Mouse (Mus musculus) liver, embryonic 12.5 days (tissue): ENCODE measurements around the gene R3hdm1. TPM values are rescaled to one million over a fixed set of nuclear protein-coding genes. Genes with fewer than 3 reads are reported as not detected.
"Not testable (repeated sequence)": the region's sequence is repeated elsewhere in the genome, so short reads cannot be mapped to it uniquely, and the experiment has no call there.

ENCODE experiments used
- ATAC-seq: fragments of 200-750 bp; cut with Nextera tagmentation; 2 replicates; pipeline ENCODE4 v1.8.0; 2017; ENCODE audit warnings: moderate number of reproducible peaks, mild to moderate bottlenecking, moderate library complexity
- H3K27ac ChIP-seq: fragments of 300-500 bp; sonication (generic); 2 replicates; pipeline ENCODE4 v1.5.1; 2016; ENCODE audit warnings: mild to moderate bottlenecking
- H3K27me3 ChIP-seq: fragments of 300-500 bp; sonication (generic); replicated peaks from 2 replicates; pipeline ENCODE4 v1.6.1; 2016; ENCODE audit warnings: mild to moderate bottlenecking, moderate library complexity
- H3K36me3 ChIP-seq: fragments of 300-500 bp; sonication (generic); 2 replicates; pipeline ENCODE4 v1.6.1; 2016; ENCODE audit warnings: mild to moderate bottlenecking, moderate library complexity
- H3K4me1 ChIP-seq: fragments of 300-500 bp; sonication (generic); 2 replicates; pipeline ENCODE4 v1.6.1; 2016
- H3K4me2 ChIP-seq: fragments of 300-500 bp; sonication (generic); 2 replicates; pipeline ENCODE4 v1.6.1; 2016; ENCODE audit warnings: mild to moderate bottlenecking, moderate library complexity
- H3K4me3 ChIP-seq: fragments of 300-500 bp; sonication (generic); 2 replicates; pipeline ENCODE4 v1.5.1; 2016; ENCODE audit warnings: mild to moderate bottlenecking, moderate library complexity
- H3K9ac ChIP-seq: fragments of 300-500 bp; sonication (generic); 2 replicates; pipeline ENCODE4 v1.6.1; 2016; ENCODE audit warnings: mild to moderate bottlenecking, moderate library complexity
- H3K9me3 ChIP-seq: fragments of 300-500 bp; sonication (generic); replicated peaks from 2 replicates; pipeline ENCODE4 v1.6.1; 2016; ENCODE audit warnings: mild to moderate bottlenecking, moderate library complexity
- WGBS: fragments of 180-500 bp; shearing (Covaris S2); methylation state at CpG from one replicate; pipeline ENCODE4 v1.1.7; 2016; ENCODE audit not compliant: insufficient replicate concordance; 5-methylcytosine and 5-hydroxymethylcytosine counted together
- microRNA counts: library from miRNA; unstranded; fragments of <30 nt; microRNA quantifications from one replicate; lab custom pipeline; 2017
- microRNA-seq: library from miRNA; unstranded; fragments of <30 nt; microRNA quantifications from one replicate; pipeline ENCODE4, GENCODE M21; 2017
- polyA plus RNA-seq: library from polyadenylated mRNA; unstranded; fragments of >200 nt; fragmentation: Nextera tagmentation; extraction: Ambion mirVana; gene quantifications from 2 replicates; pipeline ENCODE4 v1.2.1, GENCODE M21; 2016

R3hdm1 gene
- polyA plus RNA-seq, 1 experiment from 2014 or later, result 48.7 TPM

DNA sequence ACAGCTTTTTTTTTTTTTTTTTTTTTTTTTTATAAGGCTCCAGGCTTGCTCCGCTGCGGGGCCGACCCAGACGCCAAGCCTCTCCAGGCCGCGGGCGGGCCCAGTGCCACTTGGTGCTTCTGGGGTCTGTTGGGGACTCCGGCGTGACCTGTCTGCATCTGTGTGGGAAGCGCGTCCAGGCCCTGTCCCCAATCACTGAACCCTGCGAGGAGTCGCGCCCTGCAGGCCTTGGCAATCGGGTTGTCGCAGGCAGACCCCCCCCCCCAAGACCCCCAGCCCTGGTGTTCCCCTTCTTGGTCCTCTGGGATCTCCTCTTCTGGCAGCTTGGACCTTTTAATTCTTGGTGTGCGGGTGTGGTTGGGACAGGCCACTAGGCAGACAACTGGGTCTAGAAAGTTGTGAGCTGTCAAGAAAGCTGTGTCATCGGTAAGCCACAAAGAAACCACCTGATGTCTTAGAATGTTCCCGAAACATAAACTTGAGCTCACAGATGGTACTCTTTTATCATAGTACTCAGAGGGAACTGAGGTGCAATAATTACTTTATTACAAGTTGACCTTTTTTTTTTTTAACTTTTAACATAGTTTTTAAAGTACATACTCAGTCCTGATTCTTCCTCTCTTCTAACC is 141.7 kb downstream of the R3hdm1 start:
- H3K4me3 ChIP-seq, result peak overlapping the region; percentile 77
- ATAC-seq, result peak; percentile 61
- WGBS, result under 1% methylated on average over 19 of the region's 19 CpGs
- H3K36me3 ChIP-seq, result peaks cover 11% of the 10 kb centered on the region; the same call in 1 of the 2 replicates
- H3K4me2 ChIP-seq, result peak overlapping the region; percentile 94
- peak overlapping the region; percentile 89 for H3K27ac ChIP-seq
- H3K4me1 ChIP-seq, result peaks cover 24% of the 10 kb centered on the region
- peak overlapping the region; percentile 85 for H3K9ac ChIP-seq
- no peaks in the 10 kb centered on the region for H3K27me3 ChIP-seq
- H3K9me3 ChIP-seq, result no peaks in the 10 kb centered on the region

DNA sequence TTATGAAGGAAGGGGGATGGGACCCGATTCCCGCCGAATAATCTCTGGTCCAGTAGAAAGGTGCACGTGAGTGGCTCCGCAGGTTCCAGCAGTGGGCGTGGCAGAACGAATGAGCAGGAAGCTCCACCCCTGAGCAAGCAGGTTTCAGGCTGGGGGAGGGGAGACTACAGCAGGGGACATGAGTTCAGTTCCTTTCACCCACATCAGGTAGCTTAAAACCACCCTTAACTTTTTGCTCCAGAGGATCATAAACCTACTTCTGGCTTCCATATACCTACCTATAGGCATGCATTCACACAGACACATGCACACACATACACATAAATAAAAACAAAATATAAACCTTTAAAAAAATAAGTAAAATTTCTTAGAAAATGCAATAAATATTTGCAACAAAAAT is 164.0 kb downstream of the R3hdm1 start:
- H3K9ac ChIP-seq, H3K27me3 ChIP-seq, H3K9me3 ChIP-seq, ATAC-seq, H3K4me2 ChIP-seq, H3K4me3 ChIP-seq, H3K4me1 ChIP-seq, H3K27ac ChIP-seq: not testable (repeated sequence)
- 70% methylated on average over 7 of the region's 7 CpGs for WGBS
- H3K36me3 ChIP-seq, result peaks cover 93% of the 10 kb centered on the region

DNA sequence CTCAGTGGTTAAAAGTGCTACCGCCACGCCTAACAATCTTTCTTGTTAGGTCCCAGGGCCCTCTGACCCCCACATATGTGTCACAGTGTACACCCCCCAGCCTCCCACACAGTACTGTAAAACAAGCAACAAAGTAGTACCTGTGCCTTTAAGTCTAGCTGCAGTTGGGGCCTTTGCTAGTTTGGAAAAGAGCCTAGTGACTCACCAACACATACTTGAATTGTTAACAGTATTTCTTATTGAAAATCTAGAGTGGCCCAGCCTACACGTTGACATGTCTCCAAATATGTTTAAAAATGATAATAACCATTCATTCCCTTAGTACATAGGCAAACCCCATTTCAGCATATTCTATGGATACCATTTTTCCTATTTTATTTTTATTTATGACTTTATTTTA is 167.6 kb downstream of the R3hdm1 start:
- Histone ChIP-seq H3K36me3 (peaks cover 92% of the 10 kb centered on the region), H3K27ac (no peak overlapping the region), H3K4me2 (no peak overlapping the region), H3K9ac (no peak overlapping the region), H3K4me1 (peaks cover 3% of the 10 kb centered on the region), H3K9me3 (no peaks in the 10 kb centered on the region), H3K4me3 (no peak overlapping the region), H3K27me3 (no peaks in the 10 kb centered on the region)
- no peak for ATAC-seq
- 86% methylated on average over 3 of the region's 3 CpGs for WGBS

DNA sequence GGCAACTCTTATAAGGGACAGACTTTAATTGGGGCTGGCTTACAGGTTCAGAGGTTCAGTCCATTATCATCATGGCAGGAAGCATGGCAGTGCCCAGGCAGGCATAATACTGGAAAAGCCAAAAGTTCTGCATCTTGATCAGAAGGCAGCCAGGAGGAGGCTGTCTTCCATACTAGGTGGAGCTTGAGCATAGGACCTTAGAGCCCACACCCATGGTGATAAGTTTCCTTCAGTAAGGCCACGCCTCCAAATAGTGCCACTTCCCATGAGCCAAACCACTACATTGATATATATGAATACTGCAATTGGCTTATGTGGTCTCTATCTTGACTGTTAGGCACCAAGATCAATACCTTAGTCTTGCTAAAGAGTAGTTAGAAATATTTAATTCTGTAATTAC is 172.8 kb downstream of the R3hdm1 start:
- Histone ChIP-seq H3K9ac (no peak overlapping the region), H3K4me1 (peaks cover 6% of the 10 kb centered on the region), H3K27ac (no peak overlapping the region), H3K36me3 (peaks cover 93% of the 10 kb centered on the region), H3K9me3 (no peaks in the 10 kb centered on the region), H3K27me3 (no peaks in the 10 kb centered on the region), H3K4me2 (no peak overlapping the region), H3K4me3 (no peak overlapping the region)
- ATAC-seq, result peak; percentile 68
- WGBS, result 65% methylated on average over 1 of the region's 1 CpGs

DNA sequence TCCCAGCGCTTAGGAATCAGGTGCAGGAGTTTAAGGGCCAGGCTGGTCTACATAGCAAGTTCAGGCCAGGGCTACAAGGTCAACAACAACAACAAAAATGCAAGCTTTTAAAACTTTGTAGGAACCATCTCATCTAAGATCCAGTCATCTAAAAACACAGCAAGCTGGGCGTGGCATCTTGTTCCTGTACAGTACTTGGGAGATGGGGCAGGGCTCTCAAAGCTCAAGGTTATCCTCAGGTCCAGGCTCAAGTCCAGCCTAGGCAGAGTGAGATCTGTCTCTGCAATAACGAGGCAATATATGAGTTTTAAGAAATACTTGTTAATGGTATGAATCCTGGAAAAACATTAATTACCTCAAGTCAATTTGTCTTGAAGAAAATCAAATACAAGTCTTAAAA is 175.5 kb downstream of the R3hdm1 start:
- no peaks in the 10 kb centered on the region for H3K27me3 ChIP-seq
- peaks cover 6% of the 10 kb centered on the region for H3K4me1 ChIP-seq
- 85% methylated on average over 3 of the region's 3 CpGs for WGBS
- H3K4me2 ChIP-seq, result no peak overlapping the region
- H3K4me3 ChIP-seq, result no peak overlapping the region
- H3K9ac ChIP-seq, result no peak overlapping the region
- no peaks in the 10 kb centered on the region for H3K9me3 ChIP-seq
- ATAC-seq, result no peak
- no peak overlapping the region for H3K27ac ChIP-seq
- peaks cover 75% of the 10 kb centered on the region for H3K36me3 ChIP-seq

DNA sequence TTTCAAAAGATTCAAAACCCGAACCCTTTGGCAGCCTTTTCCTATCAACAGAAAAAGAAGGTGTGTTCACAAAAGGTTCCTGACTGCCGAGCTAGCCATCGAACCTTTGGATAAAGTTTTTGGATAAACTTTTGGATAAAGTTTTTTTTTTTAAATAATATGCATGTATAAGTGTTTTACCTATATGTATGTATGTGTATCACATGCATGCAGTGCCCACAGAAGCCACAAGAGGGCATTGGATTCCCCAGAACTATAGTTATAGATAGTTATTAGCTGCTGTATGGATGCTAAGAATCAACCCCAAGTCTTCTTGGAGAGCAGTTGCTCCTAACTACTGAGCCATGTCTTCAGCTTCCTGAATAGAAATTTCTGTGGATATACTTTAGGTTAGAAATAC is 178.7 kb downstream of the R3hdm1 start:
- Histone ChIP-seq H3K9me3 (no peaks in the 10 kb centered on the region), H3K4me1 (no peaks in the 10 kb centered on the region), H3K36me3 (peaks cover 44% of the 10 kb centered on the region), H3K4me3 (no peak overlapping the region), H3K27ac (no peak overlapping the region), H3K27me3 (no peaks in the 10 kb centered on the region), H3K9ac (no peak overlapping the region), H3K4me2 (no peak overlapping the region)
- WGBS, result 79% methylated on average over 3 of the region's 3 CpGs
- ATAC-seq, result no peak

DNA sequence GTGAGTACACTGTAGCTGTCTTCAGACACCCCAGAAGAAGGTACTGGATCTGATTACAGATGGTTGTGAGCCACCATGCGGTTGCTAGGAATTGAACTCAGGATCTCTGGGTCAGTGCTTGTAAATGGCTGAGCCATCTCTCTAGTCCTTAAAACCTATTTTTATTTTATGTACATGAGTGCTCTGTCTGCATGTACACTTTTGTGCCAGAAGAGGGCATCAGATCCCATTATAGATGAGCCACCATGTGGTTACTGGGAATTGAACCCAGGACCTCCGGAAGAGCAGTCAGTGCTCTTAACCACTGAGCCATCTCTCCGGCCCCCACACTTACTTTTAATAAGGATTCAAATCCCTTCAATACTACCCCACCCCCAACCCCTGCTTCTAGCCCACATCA is 179.8 kb downstream of the R3hdm1 start:
- H3K36me3 ChIP-seq, result peaks cover 32% of the 10 kb centered on the region
- no peaks in the 10 kb centered on the region for H3K4me1 ChIP-seq
- no peak overlapping the region for H3K9ac ChIP-seq
- no peak for ATAC-seq
- H3K4me3 ChIP-seq, result no peak overlapping the region
- 82% methylated on average over 3 of the region's 3 CpGs for WGBS
- H3K4me2 ChIP-seq, result no peak overlapping the region
- no peak overlapping the region for H3K27ac ChIP-seq
- H3K9me3 ChIP-seq, result no peaks in the 10 kb centered on the region
- H3K27me3 ChIP-seq, result no peaks in the 10 kb centered on the region

DNA sequence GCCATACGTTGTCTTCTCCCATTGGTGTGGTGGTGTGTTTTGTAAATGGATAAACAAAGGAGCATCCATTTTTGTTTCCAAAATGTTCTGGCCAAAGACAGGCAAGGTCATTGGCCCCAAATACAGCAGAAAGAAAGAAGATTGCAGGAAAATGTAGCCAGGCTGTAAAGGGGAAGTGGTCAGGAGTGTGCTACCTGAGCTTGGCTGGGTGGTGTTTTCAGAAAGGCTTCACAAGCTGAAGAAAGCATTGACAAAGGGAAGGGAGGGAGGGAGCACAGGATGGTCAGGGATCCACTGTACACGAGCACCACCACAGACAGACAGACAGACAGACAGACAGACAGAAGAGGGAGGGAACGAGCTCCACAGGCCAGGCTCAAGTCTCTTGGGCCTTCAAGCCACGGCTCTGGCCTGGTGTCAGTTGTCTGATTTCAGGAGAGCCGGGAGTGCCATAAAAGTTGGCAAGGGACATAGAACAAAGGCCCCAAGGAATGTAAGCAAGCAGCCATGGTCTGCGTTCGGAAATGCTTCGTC is 181.1 kb downstream of the R3hdm1 start:
- Histone ChIP-seq H3K36me3 (peaks cover 20% of the 10 kb centered on the region), H3K4me3 (no peak overlapping the region), H3K9me3 (no peaks in the 10 kb centered on the region), H3K27ac (no peak overlapping the region), H3K9ac (no peak overlapping the region), H3K4me1 (no peaks in the 10 kb centered on the region), H3K4me2 (no peak overlapping the region), H3K27me3 (no peaks in the 10 kb centered on the region)
- ATAC-seq, result no peak
- 79% methylated on average over 8 of the region's 8 CpGs for WGBS

DNA sequence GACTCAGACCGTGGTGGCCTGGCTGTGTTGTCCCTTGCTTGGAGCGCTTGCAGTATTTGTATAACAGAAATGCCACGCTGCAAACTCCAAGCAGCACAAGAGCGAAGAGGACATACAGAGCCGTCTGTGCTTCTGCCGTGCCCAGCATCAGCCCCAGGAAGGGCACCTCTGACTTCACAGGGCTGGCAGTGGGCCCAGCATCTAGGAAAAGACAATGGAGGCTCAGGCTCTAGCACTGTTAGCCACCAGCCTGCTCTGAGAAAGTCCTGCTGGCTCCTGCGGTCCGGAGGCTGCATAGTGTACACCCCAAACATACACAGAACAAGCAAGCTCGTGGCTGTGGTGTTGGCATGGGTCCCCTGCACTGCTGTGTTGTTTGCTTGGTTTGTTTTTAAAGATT is 182.0 kb downstream of the R3hdm1 start:
- no peak overlapping the region for H3K27ac ChIP-seq
- no peak for ATAC-seq
- no peak overlapping the region for H3K9ac ChIP-seq
- no peaks in the 10 kb centered on the region for H3K27me3 ChIP-seq
- WGBS, result 78% methylated on average over 9 of the region's 9 CpGs
- H3K9me3 ChIP-seq, result no peaks in the 10 kb centered on the region
- H3K4me2 ChIP-seq, result no peak overlapping the region
- peaks cover 11% of the 10 kb centered on the region for H3K36me3 ChIP-seq
- no peaks in the 10 kb centered on the region for H3K4me1 ChIP-seq
- no peak overlapping the region for H3K4me3 ChIP-seq

MicroRNA genes within 50 kb of the gene (microRNA counts, 519-probe panel; counts per million panel counts)
- 3,323 counts per million, percentile 75 among the panel's probes with 10 or more counts for microRNA mmu-miR-128 (lab: Ali Mortazavi, UCI)

Small RNAs within 50 kb of the gene (microRNA-seq; reads per million reads assigned to microRNA genes)
- gene Mir128-1, result 134 reads per million, percentile 50 among the genes with 10 or more reads in this experiment

Other genes starting within 250 kb of the R3hdm1 start
- gene Map3k19, start 248.3 kb upstream of the R3hdm1 start, polyA plus RNA-seq, result not detected in 2 replicates
- 13.3 and 13.5 TPM in 2 replicates for gene Rab3gap1, start 234.5 kb upstream of the R3hdm1 start, polyA plus RNA-seq
- gene Zranb3, start 254 bp upstream of the R3hdm1 start, polyA plus RNA-seq, result 7.0 and 7.5 TPM in 2 replicates
- 43.1 and 43.5 TPM in 2 replicates for gene Ubxn4, start 140.7 kb downstream of the R3hdm1 start, polyA plus RNA-seq
- 0.05 TPM in 1 of 2 replicates, not detected in the other for gene Lct, start 225.0 kb downstream of the R3hdm1 start, polyA plus RNA-seq